Mouse (Mus musculus) heart, embryonic 14.5 days (tissue): Measurements from ENCODE around the gene Mthfd1l. TPM values are rescaled to one million over a fixed set of nuclear protein-coding genes. Genes with fewer than 3 reads are reported as not detected.

Source experiments
- ATAC-seq: fragments of 200-750 bp; cut with Nextera tagmentation; 2 replicates; pipeline ENCODE4 v1.8.0; 2017; ENCODE audit warnings: low read depth, moderate TSS enrichment; ENCODE audit not compliant: insufficient number of reproducible peaks, insufficient read depth, low FRiP score
- H3K27ac ChIP-seq, 2 experiments: fragments of 200-500 bp in 1 of 2; fragments of 300-500 bp in 1 of 2; sonication (generic) in 1 of 2; replicated peaks in 1 of 2; 2 replicates each; pipeline ENCODE4 v1.5.1; 2012 to 2014; ENCODE audit warnings: low read depth in 2 of 2, low read length in 2 of 2, control low read depth in 1 of 2, mild to moderate bottlenecking in 1 of 2, mixed read lengths in 1 of 2; ENCODE audit not compliant: control insufficient read depth in 1 of 2, insufficient read depth in 1 of 2
- H3K27me3 ChIP-seq: fragments of 300-500 bp; sonication (generic); 2 replicates; pipeline ENCODE4 v1.6.1; 2014; ENCODE audit warnings: mild to moderate bottlenecking, low read length, control low read depth; ENCODE audit not compliant: control insufficient read depth, insufficient read depth
- H3K36me3 ChIP-seq: fragments of 300-500 bp; sonication (generic); 2 replicates; pipeline ENCODE4 v1.6.1; 2014; ENCODE audit warnings: mild to moderate bottlenecking, control low read depth, low read length, mixed read lengths; ENCODE audit not compliant: control insufficient read depth, insufficient read depth
- H3K4me1 ChIP-seq, 2 experiments: fragments of 200-500 bp in 1 of 2; fragments of 300-500 bp in 1 of 2; sonication (generic) in 1 of 2; 2 replicates each; pipeline ENCODE4 v1.6.1; 2012 to 2014; ENCODE audit warnings: low read length in 2 of 2, control low read depth in 1 of 2, mixed read lengths in 1 of 2; ENCODE audit not compliant: control insufficient read depth in 2 of 2, insufficient read depth in 2 of 2
- H3K4me2 ChIP-seq: fragments of 300-500 bp; sonication (generic); 2 replicates; pipeline ENCODE4 v1.6.1; 2014; ENCODE audit warnings: mild to moderate bottlenecking, low read length
- H3K4me3 ChIP-seq, 2 experiments: fragments of 200-500 bp in 1 of 2; fragments of 300-500 bp in 1 of 2; sonication (generic) in 1 of 2; 2 replicates each; pipeline ENCODE4 v1.5.1; 2012 to 2014; ENCODE audit warnings: low read length in 2 of 2, mild to moderate bottlenecking in 2 of 2, control low read depth in 1 of 2, low read depth in 1 of 2, moderate library complexity in 1 of 2; ENCODE audit not compliant: control insufficient read depth in 1 of 2, insufficient read depth in 1 of 2
- H3K9ac ChIP-seq: fragments of 300-500 bp; sonication (generic); 2 replicates; pipeline ENCODE4 v1.6.1; 2014; ENCODE audit warnings: mild to moderate bottlenecking, low read length
- H3K9me3 ChIP-seq: fragments of 300-500 bp; sonication (generic); 2 replicates; pipeline ENCODE4 v1.6.1; 2016; ENCODE audit warnings: low read length, control low read depth; ENCODE audit not compliant: control insufficient read depth
- WGBS: fragments of 180-500 bp; shearing (Covaris S2); extraction: QIAGEN DNeasy Blood & Tissue Kit; methylation state at CpG from one replicate; pipeline ENCODE4 v1.1.7; 2014; 5-methylcytosine and 5-hydroxymethylcytosine counted together
- polyA plus RNA-seq: library from polyadenylated mRNA; unstranded; fragments of >200 nt; fragmentation: Nextera tagmentation; extraction: Ambion mirVana; gene quantifications from 2 replicates; pipeline ENCODE4 v1.2.1, GENCODE M21; 2014

Gene Mthfd1l
- polyA plus RNA-seq, 1 experiment from 2014 or later, result 8.8 TPM

DNA sequence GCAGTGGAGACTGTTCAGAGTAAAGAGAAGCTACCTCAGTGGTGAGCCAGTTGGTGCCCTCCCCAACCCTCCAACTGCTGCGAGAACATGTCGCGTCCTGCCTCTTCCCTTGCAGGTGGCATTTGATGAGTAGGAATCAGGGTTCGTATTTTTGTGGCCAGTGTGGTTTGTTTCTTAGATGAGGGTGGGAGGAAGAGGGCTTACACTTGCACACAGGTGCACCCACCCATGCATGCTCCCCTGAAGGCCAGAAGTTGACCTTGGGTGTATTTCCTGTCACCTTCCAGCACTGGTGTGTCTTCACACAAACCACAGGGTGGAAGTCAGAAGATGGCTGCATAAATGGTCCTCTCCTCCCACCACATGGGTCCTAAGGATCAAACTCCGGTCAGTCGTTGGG lies 127.1 kb downstream of the Mthfd1l start:
- no peaks in the 10 kb centered on the region for H3K9me3 ChIP-seq
- peaks cover 14% of the 10 kb centered on the region for H3K36me3 ChIP-seq
- H3K4me1 ChIP-seq, result no peaks in the 10 kb centered on the region
- H3K4me2 ChIP-seq, result no peak overlapping the region
- 95% methylated on average over 6 of the region's 6 CpGs for WGBS
- H3K4me3 ChIP-seq, result no peak overlapping the region
- no peak for ATAC-seq
- no peaks in the 10 kb centered on the region for H3K27me3 ChIP-seq
- H3K27ac ChIP-seq, result no peak overlapping the region
- H3K9ac ChIP-seq, result no peak overlapping the region

DNA sequence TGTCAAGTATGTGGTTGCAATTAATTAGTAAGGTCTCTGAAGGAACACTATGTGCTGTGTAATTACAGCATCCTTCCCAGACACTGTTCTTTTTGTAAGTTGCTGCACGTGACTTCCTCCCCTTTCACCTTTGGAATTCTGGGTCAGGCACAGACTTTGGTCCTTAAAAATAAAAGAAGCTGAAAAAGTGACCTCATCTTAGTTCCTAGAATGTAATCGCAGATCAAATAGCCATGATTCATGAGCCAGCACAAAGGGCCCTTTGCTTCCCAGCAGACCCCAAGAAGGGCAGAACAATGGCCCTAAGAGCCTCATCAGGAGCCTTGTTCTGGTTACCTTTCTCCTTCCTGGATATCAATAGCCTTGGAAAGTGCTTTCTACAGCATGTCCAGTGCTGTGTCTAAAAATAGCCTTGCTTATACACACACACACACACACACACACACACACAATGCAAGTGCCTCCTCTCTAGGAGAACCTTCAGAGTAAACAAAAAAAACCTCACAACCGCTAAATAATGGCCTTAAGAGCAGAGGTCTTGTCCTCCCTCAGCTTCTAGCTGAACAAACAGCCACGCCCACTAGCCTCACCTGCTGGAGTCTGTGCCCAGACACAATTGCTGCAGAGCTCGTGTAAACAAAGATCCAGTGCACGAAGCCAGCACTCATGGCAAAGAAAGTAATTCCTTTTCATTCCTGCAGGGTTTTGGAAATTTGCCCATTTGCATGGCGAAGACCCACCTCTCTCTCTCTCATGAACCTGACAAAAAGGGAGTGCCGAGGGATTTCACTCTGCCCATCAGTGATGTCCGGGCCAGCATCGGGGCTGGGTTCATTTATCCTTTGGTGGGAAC lies 133.0 kb downstream of the Mthfd1l start:
- ATAC-seq, result no peak
- Histone ChIP-seq H3K27ac (peak overlapping the region; percentile 46 to 84), H3K9ac (peak overlapping the region; percentile 21; the same call in 1 of the 2 replicates), H3K4me3 (no peak overlapping the region), H3K9me3 (no peaks in the 10 kb centered on the region), H3K4me2 (peak overlapping the region; percentile 16; the same call in 1 of the 2 replicates), H3K4me1 (peaks cover 19 to 31% of the 10 kb centered on the region in 2 experiments), H3K27me3 (no peaks in the 10 kb centered on the region), H3K36me3 (peaks cover 8% of the 10 kb centered on the region; the same call in 1 of the 2 replicates)
- WGBS, result 46% methylated on average over 10 of the region's 10 CpGs

DNA sequence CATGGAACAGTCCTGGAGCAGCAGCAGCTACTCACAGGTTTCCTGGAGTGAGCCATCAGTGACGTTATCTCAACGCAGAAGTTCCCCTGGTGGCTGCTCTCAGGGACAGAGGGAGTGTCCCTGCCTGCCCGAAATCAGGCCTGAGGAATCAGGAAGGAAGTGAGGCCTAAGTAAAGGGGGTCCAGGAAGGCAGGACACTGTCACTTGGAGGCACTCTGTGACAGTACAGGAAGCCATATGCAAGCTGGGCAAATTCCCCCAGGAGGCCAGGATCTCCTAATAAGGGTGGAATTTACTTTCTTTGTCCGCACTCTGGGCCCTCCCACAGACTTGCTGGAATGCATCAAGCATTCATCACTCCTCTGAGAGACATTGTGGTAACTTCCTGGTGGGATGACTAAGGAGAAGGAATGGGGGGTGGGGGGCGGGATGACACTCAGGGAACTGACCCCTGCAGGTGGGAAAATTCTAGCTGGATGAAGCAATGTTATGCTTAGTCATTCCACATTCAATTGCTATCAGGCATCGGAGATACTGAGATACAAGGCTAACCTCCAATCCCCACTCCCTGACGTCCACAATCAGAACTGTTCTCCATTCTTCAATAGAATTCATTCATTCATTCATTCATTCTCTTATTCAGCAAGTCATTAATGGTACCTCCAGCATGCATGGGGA lies 134.9 kb downstream of the Mthfd1l start:
- peaks cover 8% of the 10 kb centered on the region; the same call in 1 of the 2 replicates for H3K36me3 ChIP-seq
- H3K9ac ChIP-seq, result no peak overlapping the region
- WGBS, result 10% methylated on average over 7 of the region's 7 CpGs
- H3K4me2 ChIP-seq, result no peak overlapping the region
- peaks cover 35 to 50% of the 10 kb centered on the region in 2 experiments for H3K4me1 ChIP-seq
- H3K4me3 ChIP-seq, result no peak overlapping the region
- H3K27me3 ChIP-seq, result no peaks in the 10 kb centered on the region
- H3K9me3 ChIP-seq, result no peaks in the 10 kb centered on the region
- ATAC-seq, result peak; percentile 88
- H3K27ac ChIP-seq, result peak overlapping the region; percentile 79 to 84

DNA sequence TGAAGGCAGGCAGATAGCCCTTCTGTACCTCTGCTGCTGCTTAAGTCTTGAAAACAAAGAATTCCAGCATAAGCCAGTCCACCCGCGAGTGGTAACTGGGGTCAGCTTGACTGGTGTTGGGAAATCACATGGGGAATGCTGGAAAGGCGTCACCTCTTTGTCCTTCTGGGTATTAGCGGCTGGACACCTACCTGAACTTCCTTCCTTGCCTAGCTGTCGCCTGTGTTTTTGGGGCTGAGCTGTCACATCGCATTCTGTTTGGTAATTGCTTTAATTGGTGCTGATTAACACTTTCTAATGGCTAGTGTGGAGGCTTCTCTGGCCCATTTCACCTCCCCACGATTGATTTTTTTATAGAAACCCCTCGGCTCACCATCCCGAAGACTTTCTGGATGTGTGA lies 135.5 kb downstream of the Mthfd1l start:
- Histone ChIP-seq H3K4me1 (peaks cover 40 to 55% of the 10 kb centered on the region in 2 experiments), H3K4me2 (no peak overlapping the region), H3K4me3 (no peak overlapping the region), H3K27me3 (no peaks in the 10 kb centered on the region), H3K9me3 (no peaks in the 10 kb centered on the region), H3K27ac (peak overlapping the region; percentile 30 to 84), H3K36me3 (peaks cover 2% of the 10 kb centered on the region; the same call in 1 of the 2 replicates), H3K9ac (no peak overlapping the region)
- no peak for ATAC-seq
- 64% methylated on average over 9 of the region's 9 CpGs for WGBS

DNA sequence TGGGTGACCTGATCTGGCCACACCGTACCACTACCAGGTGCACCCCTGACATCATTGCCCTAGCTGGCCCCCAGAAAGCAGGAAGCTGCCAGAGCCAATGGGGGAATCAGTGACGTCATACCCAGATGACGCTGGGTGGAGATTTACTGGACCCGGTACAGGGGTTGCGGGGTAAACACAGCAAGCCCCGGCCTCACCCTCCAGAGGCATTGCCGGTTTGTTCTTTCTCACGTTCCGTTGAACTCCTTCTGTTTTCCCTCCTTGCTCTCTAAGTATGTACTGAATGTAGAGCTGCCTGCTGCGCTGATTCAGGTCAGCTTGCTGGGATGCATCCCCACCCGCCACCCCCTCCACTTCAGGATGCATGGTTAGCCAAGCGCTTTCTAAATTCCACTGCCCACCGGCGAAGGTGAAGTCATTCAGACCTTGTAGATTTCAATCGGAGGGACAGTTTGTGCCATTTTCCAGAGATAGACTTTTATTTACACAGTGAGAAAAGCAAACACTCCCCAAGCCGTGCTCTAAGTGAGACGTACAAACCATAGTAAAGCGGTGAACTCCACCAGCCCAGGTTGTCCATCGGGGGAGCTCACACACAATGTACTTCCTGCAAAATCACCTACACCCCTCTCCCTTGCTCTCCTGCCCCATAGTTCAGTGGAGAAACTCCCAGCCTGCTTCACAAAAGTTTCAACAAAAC lies 138.3 kb downstream of the Mthfd1l start:
- peak overlapping the region; percentile 8; the same call in 1 of the 2 replicates for H3K4me2 ChIP-seq
- no peak for ATAC-seq
- H3K9me3 ChIP-seq, result no peaks in the 10 kb centered on the region
- peak overlapping the region; percentile 36 to 50 for H3K27ac ChIP-seq
- no peaks in the 10 kb centered on the region for H3K27me3 ChIP-seq
- no peaks in the 10 kb centered on the region for H3K36me3 ChIP-seq
- H3K4me3 ChIP-seq, result no peak overlapping the region
- WGBS, result 62% methylated on average over 19 of the region's 19 CpGs
- H3K9ac ChIP-seq, result no peak overlapping the region; the same call in 1 of the 2 replicates
- peaks cover 34 to 47% of the 10 kb centered on the region in 2 experiments for H3K4me1 ChIP-seq

DNA sequence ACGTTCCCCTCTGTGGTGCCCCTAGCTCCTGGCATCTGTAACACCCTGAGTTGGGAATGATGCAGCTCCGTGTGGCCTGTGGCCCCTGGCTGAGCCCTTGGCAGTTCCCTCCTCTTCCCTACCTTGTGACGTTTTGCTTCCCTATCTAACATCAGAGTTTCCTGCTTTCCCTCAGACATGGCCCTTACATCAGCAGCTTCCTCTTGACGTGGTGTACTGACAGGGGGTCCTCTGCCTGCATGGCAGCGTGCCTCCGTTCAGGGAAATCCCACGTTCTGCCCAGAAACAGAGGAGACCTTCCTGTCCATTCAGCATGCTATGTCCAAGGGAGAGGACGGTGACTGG lies 138.8 kb downstream of the Mthfd1l start:
- Histone ChIP-seq H3K36me3 (no peaks in the 10 kb centered on the region), H3K27me3 (no peaks in the 10 kb centered on the region), H3K27ac (peak overlapping the region; percentile 36 to 50), H3K4me2 (no peak overlapping the region; the same call in 1 of the 2 replicates), H3K4me1 (peaks cover 30 to 41% of the 10 kb centered on the region in 2 experiments), H3K9me3 (no peaks in the 10 kb centered on the region), H3K4me3 (no peak overlapping the region), H3K9ac (no peak overlapping the region; the same call in 1 of the 2 replicates)
- WGBS, result 43% methylated on average over 8 of the region's 8 CpGs
- ATAC-seq, result no peak

DNA sequence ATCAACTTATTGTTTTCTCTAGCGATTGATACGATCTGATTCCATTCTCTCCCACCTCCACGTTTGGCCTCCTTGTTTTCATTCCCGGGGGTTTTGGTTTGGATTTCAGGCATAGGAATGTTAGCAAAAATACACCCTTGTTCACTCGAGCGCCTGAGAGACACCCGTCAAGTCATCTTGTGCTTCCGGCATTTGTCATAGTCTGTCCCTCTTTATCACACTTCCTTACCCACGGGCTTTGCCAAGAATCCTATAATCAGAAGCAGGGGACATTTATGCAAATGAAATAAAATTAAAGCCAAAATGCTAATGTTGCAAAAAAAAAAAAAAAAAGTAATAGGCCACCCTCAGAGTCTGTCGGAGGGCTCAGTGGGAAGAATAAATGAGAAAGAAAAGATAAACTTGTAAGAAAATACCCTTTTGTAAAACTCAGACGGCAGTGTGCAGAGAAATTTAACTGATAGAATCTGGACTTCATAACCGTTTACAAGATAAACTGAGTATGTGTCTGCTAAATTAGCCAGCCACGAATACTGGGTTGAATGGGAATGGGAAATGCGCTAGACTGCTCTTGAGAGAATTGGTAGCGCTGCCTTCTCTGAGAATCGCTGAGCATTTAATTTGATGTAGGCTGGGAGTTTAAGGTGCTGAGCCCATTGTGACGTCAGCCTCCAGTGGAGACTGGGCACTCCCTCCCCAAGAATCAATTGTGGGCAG lies 139.9 kb downstream of the Mthfd1l start:
- Histone ChIP-seq H3K27ac (peak overlapping the region; percentile 50 to 54), H3K36me3 (no peaks in the 10 kb centered on the region), H3K9me3 (no peaks in the 10 kb centered on the region), H3K27me3 (no peaks in the 10 kb centered on the region), H3K4me2 (no peak overlapping the region), H3K9ac (no peak overlapping the region), H3K4me1 (peaks cover 27 to 35% of the 10 kb centered on the region in 2 experiments), H3K4me3 (no peak overlapping the region)
- no peak for ATAC-seq
- 50% methylated on average over 17 of the region's 17 CpGs for WGBS
